Mouse (Mus musculus) spleen, embryonic (tissue): ENCODE measurements at regions not wholly inside any gene's neighbourhood (a gene's known extent, or its start where the extent isn't known, plus 50 kb on each side); places are given as distances from the start of the nearest gene placed in this dataset.

Source experiments
- CTCF ChIA-PET: fragments of 350-600 bp; sonication (Branson Sonifier 250); formaldehyde crosslinking; loops from one replicate; lab custom pipeline; 2022; lab: Charles Lee

- CTCF ChIA-PET = no interaction called here
Observed at GRCm38 (mm10) chr4:124446615-124447014, 164.0 kb downstream of the 3100002H09Rik start.

GRCm38 (mm10) chr4:124443613-124444108 is 166.9 kb downstream of the 3100002H09Rik start:
- CTCF ChIA-PET = no interaction called here

- CTCF ChIA-PET = no interaction called here
Observed at GRCm38 (mm10) chr4:124443130-124443503, 167.5 kb downstream of the 3100002H09Rik start.

GRCm38 (mm10) chr4:124442491-124443129 is 168.0 kb downstream of the 3100002H09Rik start:
- CTCF ChIA-PET = no interaction called here

- CTCF ChIA-PET = no interaction called here
Observed at GRCm38 (mm10) chr4:124441737-124442487, 168.7 kb downstream of the 3100002H09Rik start.

GRCm38 (mm10) chr4:124435040-124435434 is 175.6 kb downstream of the 3100002H09Rik start:
- CTCF ChIA-PET = no interaction called here

GRCm38 (mm10) chr4:124434059-124435039 is 176.3 kb downstream of the 3100002H09Rik start:
- CTCF ChIA-PET = no interaction called here

- CTCF ChIA-PET = no interaction called here
Observed at GRCm38 (mm10) chr4:124433506-124433905, 177.1 kb downstream of the 3100002H09Rik start.

- CTCF ChIA-PET = no interaction called here
Observed at GRCm38 (mm10) chr4:124431193-124431592, 179.4 kb downstream of the 3100002H09Rik start.

- CTCF ChIA-PET = no interaction called here
Observed at GRCm38 (mm10) chr4:124428844-124429243, 181.8 kb downstream of the 3100002H09Rik start.

- CTCF ChIA-PET = no interaction called here
Observed at GRCm38 (mm10) chr4:124422406-124422805, 188.2 kb downstream of the 3100002H09Rik start.

GRCm38 (mm10) chr4:124418431-124418830 is 192.2 kb downstream of the 3100002H09Rik start:
- CTCF ChIA-PET = no interaction called here

- CTCF ChIA-PET = no interaction called here
Observed at GRCm38 (mm10) chr4:124417176-124417575, 193.4 kb downstream of the 3100002H09Rik start.

GRCm38 (mm10) chr4:124416266-124416665 is 194.3 kb downstream of the 3100002H09Rik start:
- CTCF ChIA-PET = no interaction called here

- CTCF ChIA-PET = no interaction called here
Observed at GRCm38 (mm10) chr4:124414386-124414785, 196.2 kb downstream of the 3100002H09Rik start.

- CTCF ChIA-PET = no interaction called here
Observed at GRCm38 (mm10) chr4:124409279-124409678, 201.3 kb downstream of the 3100002H09Rik start.

GRCm38 (mm10) chr4:124402075-124402474 is 208.5 kb downstream of the 3100002H09Rik start:
- CTCF ChIA-PET = no interaction called here

GRCm38 (mm10) chr4:124400741-124401140 is 209.9 kb downstream of the 3100002H09Rik start:
- CTCF ChIA-PET = no interaction called here

- CTCF ChIA-PET = no interaction called here
Observed at GRCm38 (mm10) chr4:124400136-124400675, 210.4 kb downstream of the 3100002H09Rik start.

- CTCF ChIA-PET = interaction anchor here (0.6 kb wide), 1 partner anchor 53 kb away, joined by 3 read pairs; no protein-coding TSS in a partner anchor
Observed at GRCm38 (mm10) chr4:124398354-124398753, 212.2 kb downstream of the 3100002H09Rik start.

GRCm38 (mm10) chr4:124396566-124397283 is 213.9 kb downstream of the 3100002H09Rik start:
- CTCF ChIA-PET = no interaction called here
